Mouse (Mus musculus) MEL (cell line): ENCODE measurements around the gene Atp8a1. TPM values are rescaled to one million over a fixed set of nuclear protein-coding genes. Genes with fewer than 3 reads are reported as not detected.

ENCODE experiments used
- DNase-seq: peaks from one replicate; pipeline ENCODE4 v3.0.0; 2011; ENCODE audit warnings: low read depth, low spot score
- H3K27ac ChIP-seq: 2 replicates; pipeline ENCODE4 v1.5.1; 2012; ENCODE audit warnings: low read depth, mild to moderate bottlenecking, control low read depth, low read length, moderate library complexity; ENCODE audit not compliant: control insufficient read depth
- H3K27me3 ChIP-seq, 2 experiments: fragments of 150-350 bp in 1 of 2; sonication (generic) in 1 of 2; 2 replicates each; pipeline ENCODE4 v1.6.1; 2012; ENCODE audit warnings: low read length in 2 of 2, mild to moderate bottlenecking in 2 of 2, improper control_type of control experiment in 1 of 2, moderate library complexity in 1 of 2; ENCODE audit not compliant: insufficient read depth in 2 of 2, control insufficient read depth in 1 of 2
- H3K36me3 ChIP-seq, 2 experiments: 2 replicates each; pipeline ENCODE4 v1.6.1; 2012 to 2014; ENCODE audit warnings: low read length in 2 of 2, improper control_type of control experiment in 1 of 2, inconsistent platforms in 1 of 2, mild to moderate bottlenecking in 1 of 2; ENCODE audit not compliant: insufficient read depth in 2 of 2, control insufficient read depth in 1 of 2
- H3K4me1 ChIP-seq, 2 experiments: fragments of 150-350 bp in 1 of 2; sonication (generic) in 1 of 2; 2 replicates each; pipeline ENCODE4 v1.6.1; 2012; ENCODE audit warnings: low read length in 2 of 2, improper control_type of control experiment in 1 of 2, mild to moderate bottlenecking in 1 of 2; ENCODE audit not compliant: insufficient read depth in 2 of 2, control insufficient read depth in 1 of 2
- H3K4me3 ChIP-seq, 2 experiments: fragments of 150-350 bp in 1 of 2; sonication (generic) in 1 of 2; 2 replicates each; pipeline ENCODE4 v1.5.1; 2012; ENCODE audit warnings: low read depth in 2 of 2, low read length in 2 of 2, mild to moderate bottlenecking in 2 of 2, moderate library complexity in 2 of 2, control low read depth in 1 of 2, improper control_type of control experiment in 1 of 2; ENCODE audit not compliant: control insufficient read depth in 1 of 2, insufficient read depth in 1 of 2
- H3K79me2 ChIP-seq: 2 replicates; pipeline ENCODE4 v1.6.1; 2012; ENCODE audit warnings: mild to moderate bottlenecking, low read length, moderate library complexity; ENCODE audit not compliant: control insufficient read depth, poor library complexity, insufficient read depth
- H3K9ac ChIP-seq: 2 replicates; pipeline ENCODE4 v1.6.1; 2012; ENCODE audit warnings: low read depth, mild to moderate bottlenecking, control low read depth, low read length, moderate library complexity; ENCODE audit not compliant: control insufficient read depth, poor library complexity, severe bottlenecking
- H3K9me3 ChIP-seq: fragments of 150-350 bp; sonication (generic); replicated peaks from 2 replicates; pipeline ENCODE4 v1.6.1; 2012; ENCODE audit warnings: mild to moderate bottlenecking, low read length, improper control_type of control experiment, moderate library complexity; ENCODE audit not compliant: insufficient read depth
- CHD1 ChIP-seq: IDR thresholded peaks from 2 replicates; pipeline ENCODE4 v1.6.1; 2012; ENCODE audit warnings: low read depth, mild to moderate bottlenecking, inconsistent platforms, low read length, improper control_type of control experiment
- CHD2 ChIP-seq: IDR thresholded peaks from 2 replicates; pipeline ENCODE4 v1.6.1; 2011; ENCODE audit warnings: low read length, improper control_type of control experiment
- E2F4 ChIP-seq: IDR thresholded peaks from 2 replicates; pipeline ENCODE4 v1.6.1; 2011; ENCODE audit warnings: low read depth, low read length, improper control_type of control experiment, borderline replicate concordance
- ELF1 ChIP-seq: IDR thresholded peaks from 2 replicates; pipeline ENCODE4 v1.6.1; 2014; ENCODE audit warnings: low read depth, mild to moderate bottlenecking, inconsistent platforms, low read length, improper control_type of control experiment, moderate library complexity
- EP300 ChIP-seq, 2 experiments: IDR thresholded peaks; 2 replicates each; pipeline ENCODE4 v1.6.1; 2011; ENCODE audit warnings: improper control_type of control experiment in 2 of 2, low read length in 2 of 2, low read depth in 1 of 2, mild to moderate bottlenecking in 1 of 2
- ETS1 ChIP-seq: IDR thresholded peaks from 2 replicates; pipeline ENCODE4 v1.6.1; 2012; ENCODE audit warnings: low read depth, mild to moderate bottlenecking, inconsistent platforms, low read length, improper control_type of control experiment, moderate library complexity
- GATA1 ChIP-seq: IDR thresholded peaks from 2 replicates; pipeline ENCODE4 v1.6.1; 2011; ENCODE audit warnings: low read depth, low read length, improper control_type of control experiment
- HCFC1 ChIP-seq: IDR thresholded peaks from 2 replicates; pipeline ENCODE4 v1.6.1; 2012; ENCODE audit warnings: low read depth, mild to moderate bottlenecking, inconsistent platforms, low read length, improper control_type of control experiment, moderate library complexity
- JUND ChIP-seq: IDR thresholded peaks from 2 replicates; pipeline ENCODE4 v1.6.1; 2011; ENCODE audit warnings: low read depth, mild to moderate bottlenecking, improper control_type of control experiment, low read length
- KAT2A ChIP-seq: conservative IDR thresholded peaks from 2 replicates; pipeline ENCODE4 v1.6.1; 2012; ENCODE audit warnings: low read depth, low read length, improper control_type of control experiment, inconsistent platforms
- MAFK ChIP-seq: IDR thresholded peaks from 2 replicates; pipeline ENCODE4 v1.6.1; 2011; ENCODE audit warnings: low read depth, mild to moderate bottlenecking, low read length, improper control_type of control experiment, borderline replicate concordance
- MAX ChIP-seq: IDR thresholded peaks from 2 replicates; pipeline ENCODE4 v1.6.1; 2011; ENCODE audit warnings: low read length, improper control_type of control experiment
- MXI1 ChIP-seq: IDR thresholded peaks from 2 replicates; pipeline ENCODE4 v1.6.1; 2011; ENCODE audit warnings: mild to moderate bottlenecking, low read depth, low read length, improper control_type of control experiment
- MYB ChIP-seq: IDR thresholded peaks from 2 replicates; pipeline ENCODE4 v1.6.1; 2011; ENCODE audit warnings: mild to moderate bottlenecking, low read depth, low read length, improper control_type of control experiment
- NRF1 ChIP-seq: IDR thresholded peaks from 2 replicates; pipeline ENCODE4 v1.6.1; 2014; ENCODE audit warnings: low read depth, mild to moderate bottlenecking, inconsistent platforms, low read length, improper control_type of control experiment, moderate library complexity; ENCODE audit not compliant: poor library complexity, insufficient read depth, severe bottlenecking
- POLR2A ChIP-seq, 2 experiments: IDR thresholded peaks; 2 replicates each; pipeline ENCODE4 v1.6.1; 2011 to 2012; ENCODE audit warnings: low read length in 2 of 2, mild to moderate bottlenecking in 2 of 2, control low read depth in 1 of 2, improper control_type of control experiment in 1 of 2, low read depth in 1 of 2, moderate library complexity in 1 of 2; ENCODE audit not compliant: control insufficient read depth in 1 of 2, insufficient read depth in 1 of 2, poor library complexity in 1 of 2
- POLR2AphosphoS2 ChIP-seq: IDR thresholded peaks from 2 replicates; pipeline ENCODE4 v1.6.1; 2011; ENCODE audit warnings: low read length, improper control_type of control experiment
- SIN3A ChIP-seq: IDR thresholded peaks from 2 replicates; pipeline ENCODE4 v1.6.1; 2012; ENCODE audit warnings: low read length, improper control_type of control experiment, inconsistent platforms
- SMC3 ChIP-seq: IDR thresholded peaks from 2 replicates; pipeline ENCODE4 v1.6.1; 2011; ENCODE audit warnings: low read depth, low read length, improper control_type of control experiment
- TBP ChIP-seq: IDR thresholded peaks from 2 replicates; pipeline ENCODE4 v1.8.0; 2011; ENCODE audit warnings: low read depth, low read length, improper control_type of control experiment
- TCF12 ChIP-seq: IDR thresholded peaks from 2 replicates; pipeline ENCODE4 v1.6.1; 2014; ENCODE audit warnings: low read depth, mild to moderate bottlenecking, inconsistent platforms, low read length, improper control_type of control experiment, moderate library complexity
- UBTF ChIP-seq: IDR thresholded peaks from 2 replicates; pipeline ENCODE4 v1.6.1; 2012; ENCODE audit warnings: low read depth, mild to moderate bottlenecking, inconsistent platforms, low read length, improper control_type of control experiment, moderate library complexity, borderline replicate concordance; ENCODE audit not compliant: insufficient read depth
- USF1 ChIP-seq: IDR thresholded peaks from 2 replicates; pipeline ENCODE4 v1.6.1; 2014; ENCODE audit warnings: low read depth, mild to moderate bottlenecking, inconsistent platforms, low read length, improper control_type of control experiment, moderate library complexity
- USF2 ChIP-seq, 2 experiments: IDR thresholded peaks; 2 replicates each; pipeline ENCODE4 v1.6.1; 2011 to 2012; ENCODE audit warnings: improper control_type of control experiment in 2 of 2, low read length in 2 of 2, borderline replicate concordance in 1 of 2, inconsistent platforms in 1 of 2, low read depth in 1 of 2, mild to moderate bottlenecking in 1 of 2; ENCODE audit not compliant: insufficient read depth in 1 of 2
- ZC3H11A ChIP-seq: IDR thresholded peaks from 2 replicates; pipeline ENCODE4 v1.6.1; 2012; ENCODE audit warnings: low read depth, mild to moderate bottlenecking, inconsistent platforms, low read length, improper control_type of control experiment
- ZNF384 ChIP-seq: IDR thresholded peaks from 2 replicates; pipeline ENCODE4 v1.6.1; 2012; ENCODE audit warnings: low read depth, mild to moderate bottlenecking, inconsistent platforms, low read length, improper control_type of control experiment
- polyA plus RNA-seq, 2 experiments: library from polyadenylated mRNA; stranded (reverse) in 1 of 2; unstranded in 1 of 2; fragments of >175 nt in 1 of 2; fragments of >200 nt in 1 of 2; gene quantifications; 2 replicates each; pipeline versions ENCODE4 v1.2.1 to v1.2.4; 2012; ENCODE audit warnings: low replicate concordance in 2 of 2, low read depth in 1 of 2; ENCODE audit not compliant: insufficient read length in 2 of 2, insufficient read depth in 1 of 2, missing spikeins in 1 of 2
- total RNA-seq: library from RNA; depleted of rRNA; stranded (reverse); fragments of 300-350 nt; gene quantifications from 2 replicates; pipeline ENCODE4 v1.2.3, GENCODE M21; 2012

Atp8a1 gene
- total and polyA plus RNA-seq, 3 experiments = 18.2 to 22.1 TPM; not detected in 1

DNA sequence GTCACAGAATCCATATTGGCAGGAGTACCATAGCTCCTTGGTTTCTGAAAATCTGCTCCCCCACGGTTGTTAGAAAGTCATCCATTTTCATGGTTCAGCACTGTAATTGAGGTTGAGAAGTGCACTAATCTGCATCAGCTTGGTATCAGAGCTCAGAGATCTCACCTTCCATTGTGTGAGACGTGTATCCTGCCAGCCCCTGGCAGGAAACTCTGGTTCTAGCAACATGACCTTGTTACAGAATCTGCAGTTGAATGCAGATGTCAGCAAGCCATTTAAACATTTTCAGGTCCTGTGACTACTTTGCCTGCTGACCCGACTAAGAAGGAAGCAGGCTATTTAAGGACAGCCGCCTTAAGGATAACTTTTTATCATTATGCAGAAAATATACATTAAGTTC is 2.2 kb upstream of the Atp8a1 start:
- Histone ChIP-seq H3K79me2 (peaks cover 14% of the 10 kb centered on the region), H3K9ac (no peak overlapping the region), H3K4me3 (no peak overlapping the region), H3K27me3 (peaks cover 0 to 2% of the 10 kb centered on the region in 2 experiments; a peak in 3 of 4 replicates), H3K27ac (no peak overlapping the region), H3K9me3 (no peaks in the 10 kb centered on the region), H3K4me1 (peaks cover 5 to 8% of the 10 kb centered on the region in 2 experiments), H3K36me3 (peaks cover 0 to 9% of the 10 kb centered on the region in 2 experiments; a peak in 2 of 4 replicates)
- TF ChIP-seq MYB (no peak), ELF1 (no peak), NRF1 (no peak), USF1 (no peak), SMC3 (no peak), TBP (no peak), CHD2 (no peak), POLR2AphosphoS2 (no peak), E2F4 (no peak), USF2 (IDR thresholded peaks at IDR 0.05; ENCODE audit: borderline replicate concordance in 1 of 2, insufficient read depth in 1 of 2, low read depth in 1 of 2, low read length in 2 of 2) (no peak), MAX (no peak), ZNF384 (no peak), POLR2A (IDR thresholded peaks at IDR 0.05; ENCODE audit: control insufficient read depth in 1 of 2, insufficient read depth in 1 of 2, low read depth in 1 of 2, low read length in 2 of 2, poor library complexity in 1 of 2) (no peak), EP300 (IDR thresholded peaks at IDR 0.05; ENCODE audit: low read depth in 1 of 2, low read length in 2 of 2) (no peak), SIN3A (no peak), HCFC1 (no peak), TCF12 (no peak), CHD1 (no peak)
- no peak for DNase-seq

DNA sequence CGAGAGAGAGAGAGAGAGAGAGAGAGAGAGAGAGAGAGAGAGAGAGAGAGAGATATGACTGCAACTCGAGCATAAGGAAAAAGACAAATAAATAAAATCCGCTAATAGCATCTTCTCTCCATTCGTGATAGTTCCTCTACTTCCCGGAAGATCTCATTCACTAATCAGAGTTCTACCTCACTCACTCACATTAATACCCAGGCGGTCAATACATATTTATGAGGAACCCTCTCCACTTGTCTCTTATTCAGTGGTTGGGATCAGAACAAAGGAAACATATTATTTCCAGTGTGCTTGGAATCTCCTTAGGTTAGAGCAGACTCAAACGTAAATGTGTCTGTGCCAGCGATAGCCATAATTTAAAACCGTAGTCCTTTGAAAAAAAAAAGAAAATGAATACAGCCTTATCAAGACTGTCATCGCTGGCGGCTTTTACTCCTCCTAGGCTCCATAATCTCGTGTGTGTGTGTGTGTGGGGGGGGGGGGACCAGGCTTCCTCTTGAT is 1.3 kb upstream of the Atp8a1 start:
- Histone ChIP-seq H3K9me3 (no peaks in the 10 kb centered on the region), H3K4me3 (peak overlapping the region; percentile 42 to 57), H3K27ac (peak overlapping the region; percentile 86), H3K4me1 (peaks cover 5 to 11% of the 10 kb centered on the region in 2 experiments), H3K79me2 (peaks cover 22% of the 10 kb centered on the region), H3K36me3 (peaks cover 0 to 10% of the 10 kb centered on the region in 2 experiments; a peak in 2 of 4 replicates), H3K27me3 (peaks cover 0 to 2% of the 10 kb centered on the region in 2 experiments; a peak in 2 of 4 replicates), H3K9ac (peak overlapping the region; percentile 83)
- TF ChIP-seq MXI1 (no peak), ZC3H11A (no peak), EP300 (IDR thresholded peaks at IDR 0.05; ENCODE audit: low read depth in 1 of 2, low read length in 2 of 2) (peak in 1 of 2 experiments; percentile 40; a peak in 3 of 4 replicates), GATA1 (peak; percentile 33; the same call in 1 of the 2 replicates), MAFK (no peak), SIN3A (peak; percentile 19; the same call in 1 of the 2 replicates), SMC3 (0 out of 2 replicates have a peak, but pooled peaks have one; percentile 3), HCFC1 (no peak), ETS1 (peak; percentile 42), ZNF384 (peak; percentile 88), KAT2A (no peak), UBTF (no peak), JUND (peak; percentile 86), POLR2A (IDR thresholded peaks at IDR 0.05; ENCODE audit: control insufficient read depth in 1 of 2, insufficient read depth in 1 of 2, low read depth in 1 of 2, low read length in 2 of 2, poor library complexity in 1 of 2) (no peak), TCF12 (0 out of 2 replicates have a peak, but pooled peaks have one; percentile 28)
- DNase-seq = peak; percentile 55
